Mouse (Mus musculus) naive thymus-derived CD4-positive, alpha-beta T cell, adult 5 months (primary cell): ENCODE results near the gene Ankrd1. TPM values are rescaled to one million over a fixed set of nuclear protein-coding genes. Genes with fewer than 3 reads are reported as not detected.

Experiments used
- polyA plus RNA-seq: library from polyadenylated mRNA; unstranded; fragments of 100-300 nt; shearing (Covaris generic); gene quantifications from one replicate; pipeline ENCODE4 v1.2.1, GENCODE M21; 2017

The Ankrd1 gene
- 0.19 TPM for polyA plus RNA-seq

GRCm38 (mm10) chr19:36119783-36120471, at the start of gene Ankrd1:
Gene Ankrd1, minus strand, starts transcription at chr19:36120099.

GRCm38 (mm10) chr19:36083262-36084225, 36.4 kb downstream of the Ankrd1 start, which contains the start of gene Rpp30:
Gene Rpp30, plus strand, starts transcription at chr19:36083716.

Other genes with a start within 250 kb of the Ankrd1 start
- not detected for gene Htr7, start 62.6 kb downstream of the Ankrd1 start, polyA plus RNA-seq
- 37.6 TPM for gene Rpp30, start 36.4 kb downstream of the Ankrd1 start, polyA plus RNA-seq
- 106 TPM for gene Pcgf5, start 228.2 kb upstream of the Ankrd1 start, polyA plus RNA-seq